Mouse (Mus musculus) E14TG2a.4 (cell line): ENCODE results near the gene Gm20388.

Experiments
- CTCF ChIP-seq: conservative IDR thresholded peaks from 2 replicates; pipeline ENCODE4 v1.5.1; 2014; ENCODE audit warnings: low read length
- NANOG ChIP-seq: IDR thresholded peaks from 2 replicates; pipeline ENCODE4 v1.6.1; 2014; ENCODE audit warnings: borderline replicate concordance, low read length, mixed read lengths
- POU5F1 ChIP-seq: IDR thresholded peaks from 2 replicates; pipeline ENCODE4 v1.6.1; 2014; ENCODE audit warnings: low read length, borderline replicate concordance

DNA sequence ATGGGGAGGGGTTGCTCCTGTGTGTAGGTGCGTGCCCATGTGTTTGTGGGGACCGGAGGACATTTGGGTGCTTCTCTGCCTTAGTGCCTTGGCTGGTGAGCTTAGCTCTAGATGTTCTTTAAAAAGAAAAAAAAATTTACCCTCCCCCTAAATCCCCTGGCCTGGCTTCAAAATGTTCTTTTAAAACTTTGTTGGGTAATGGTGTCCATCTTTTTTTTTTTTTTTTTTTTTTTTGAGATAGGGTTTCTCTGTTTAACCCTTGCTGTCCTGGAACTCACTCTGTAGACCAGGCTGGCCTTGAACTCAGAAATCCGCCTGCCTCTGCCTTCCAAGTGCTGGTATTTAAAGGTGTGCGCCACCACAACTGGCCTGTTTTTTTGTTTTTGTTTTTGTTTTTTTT, 4.7 kb downstream of the Gm20388 start:
- TF ChIP-seq CTCF (no peak), POU5F1 (no peak), NANOG (no peak)
